9 mouse cellular contexts compared by ENCODE assay signal in the genomic region with DNA sequence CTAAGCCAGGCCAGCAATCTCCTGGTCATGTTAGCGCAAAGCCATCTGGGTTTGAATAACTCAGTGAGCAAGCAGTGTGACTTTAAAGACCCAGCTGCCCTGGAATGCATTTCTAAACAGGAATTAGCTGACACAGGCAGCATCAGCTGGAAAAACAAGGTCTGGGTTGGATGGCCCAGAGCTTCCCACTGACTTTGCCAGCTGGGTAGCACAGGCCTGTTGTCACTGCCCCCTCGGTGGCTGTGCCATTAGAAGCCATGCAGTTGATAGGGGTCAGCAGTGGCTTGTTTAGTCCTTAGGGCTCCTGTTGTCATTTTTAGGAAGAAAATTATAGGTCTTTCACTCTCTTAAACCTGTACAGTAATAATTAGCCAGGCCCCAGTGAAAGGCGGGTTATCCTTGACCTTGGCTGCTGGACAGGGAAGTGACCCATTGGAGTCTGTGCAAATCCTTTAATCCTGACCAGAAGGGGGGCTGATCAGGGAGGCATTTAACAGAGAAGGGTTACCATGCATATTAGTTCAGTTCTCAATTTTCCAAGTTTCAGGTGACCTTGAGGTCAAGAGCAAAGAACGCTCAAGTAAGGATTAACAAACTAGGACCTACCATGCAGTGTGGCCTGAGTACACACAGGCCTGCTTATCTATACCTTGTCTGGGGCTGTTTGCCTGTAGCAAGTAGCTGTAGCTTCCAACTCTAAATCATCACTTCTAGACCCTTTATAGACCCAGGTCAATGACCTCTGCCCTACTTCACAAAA. TPM values are rescaled to one million over a fixed set of nuclear protein-coding genes. Genes with fewer than 3 reads are reported as not detected.
A peak's percentile ranks its signal among the peaks of the same experiment; 100 is the strongest.
DNase-seq lines count a peak whose midpoint lies in the region; ATAC-seq lines count a peak whose summit lies in the region.
"Had no signal": no experiment of that assay in that cellular context is flagged by ENCODE, and none has a peak within 500 bp of the region (broad histone marks: within the 10 kb centered on the region; RNA-seq: fewer than 3 reads in every experiment).

No protein-coding gene starts in this region.

- H3K27ac ChIP-seq in midbrain, embryonic 10.5 days (replicated peaks) = no peak overlapping the region
- H3K27ac ChIP-seq in midbrain, embryonic 13.5 days = no peak overlapping the region
- H3K27ac ChIP-seq in stomach, embryonic 16.5 days (ENCODE audit: low read length) = peak overlapping the region; percentile 20; the same call in 1 of the 2 replicates

- ATAC-seq in midbrain, embryonic 13.5 days = no peak; the same call in 1 of the 2 replicates
- peak; percentile 23; the same call in 1 of the 2 replicates for ATAC-seq in stomach, embryonic 16.5 days (ENCODE audit: insufficient read depth, low FRiP score)

- H3K9ac ChIP-seq in midbrain, embryonic 13.5 days (replicated peaks) = no peak overlapping the region
- H3K9ac ChIP-seq in stomach, embryonic 16.5 days (ENCODE audit: low read length) = no peak overlapping the region
- H3K9ac ChIP-seq: heart, embryonic 12.5 days had no signal

- no peak overlapping the region for H3K4me3 ChIP-seq in midbrain, embryonic 10.5 days
- H3K4me3 ChIP-seq in midbrain, embryonic 13.5 days (replicated peaks) = no peak overlapping the region
- no peak overlapping the region for H3K4me3 ChIP-seq in stomach, embryonic 16.5 days (replicated peaks; ENCODE audit: low read length)
- H3K4me3 ChIP-seq: heart, embryonic 12.5 days had no signal

- no peaks in the 10 kb centered on the region for H3K9me3 ChIP-seq in midbrain, embryonic 10.5 days (replicated peaks)
- no peaks in the 10 kb centered on the region for H3K9me3 ChIP-seq in midbrain, embryonic 13.5 days
- no peaks in the 10 kb centered on the region for H3K9me3 ChIP-seq in stomach, embryonic 16.5 days (replicated peaks; ENCODE audit: control insufficient read depth, low read length)
- H3K9me3 ChIP-seq: heart, embryonic 12.5 days had no signal

- 0 out of 2 replicates have a peak, but pooled peaks cover 8% of the 10 kb centered on the region for H3K27me3 ChIP-seq in midbrain, embryonic 10.5 days (ENCODE audit: low read depth, poor library complexity, severe bottlenecking)
- H3K27me3 ChIP-seq in midbrain, embryonic 13.5 days = no peaks in the 10 kb centered on the region
- H3K27me3 ChIP-seq in stomach, embryonic 16.5 days (ENCODE audit: control insufficient read depth, insufficient read depth, low read length) = no peaks in the 10 kb centered on the region
- H3K27me3 ChIP-seq: heart, embryonic 12.5 days had no signal

- WGBS in midbrain, embryonic 10.5 days = 59% methylated on average over 4 of the region's 4 CpGs
- WGBS in midbrain, embryonic 13.5 days = 53% methylated on average over 4 of the region's 4 CpGs
- 69% methylated on average over 4 of the region's 4 CpGs for WGBS in stomach, embryonic 16.5 days

- H3K36me3 ChIP-seq in midbrain, embryonic 10.5 days = no peaks in the 10 kb centered on the region
- H3K36me3 ChIP-seq in midbrain, embryonic 13.5 days = no peaks in the 10 kb centered on the region
- H3K36me3 ChIP-seq in stomach, embryonic 16.5 days (ENCODE audit: control insufficient read depth, insufficient read depth, low read length) = no peaks in the 10 kb centered on the region
- H3K36me3 ChIP-seq: heart, embryonic 12.5 days had no signal

- no peak overlapping the region for H3K4me2 ChIP-seq in midbrain, embryonic 13.5 days (replicated peaks)
- no peak overlapping the region for H3K4me2 ChIP-seq in stomach, embryonic 16.5 days (ENCODE audit: low read depth, low read length)
- H3K4me2 ChIP-seq: heart, embryonic 12.5 days had no signal

- peak; percentile 28 for DNase-seq in midbrain, embryonic 10.5 days (ENCODE audit: low spot score)
- DNase-seq in gastrocnemius, adult 18-20 months (ENCODE audit: low spot score) = peak; percentile 63
- DNase-seq in kidney, postnatal 36 days = peak; percentile 79 to 93
- DNase-seq in right cerebral cortex, postnatal 10 days (ENCODE audit: low spot score in 2 of 2) = no peak
- no peak for DNase-seq in layer of hippocampus, adult 9-10 months (ENCODE audit: low spot score)
- DNase-seq: left cerebral cortex, postnatal 4 days had no signal

- H3K4me1 ChIP-seq in midbrain, embryonic 10.5 days = peaks cover 39% of the 10 kb centered on the region
- peaks cover 21% of the 10 kb centered on the region for H3K4me1 ChIP-seq in midbrain, embryonic 13.5 days (replicated peaks)
- H3K4me1 ChIP-seq in stomach, embryonic 16.5 days (ENCODE audit: control insufficient read depth, insufficient read depth, low read length) = peaks cover 11% of the 10 kb centered on the region; the same call in 1 of the 2 replicates

RNA-seq across cellular contexts. Expression of a gene that starts 43.8 kb away (rescaled TPM):
- 3.5 and 5.6 TPM in 2 replicates for polyA plus RNA-seq in midbrain, embryonic 10.5 days (2016; fragmentation: Nextera tagmentation; extraction: Ambion mirVana)
- polyA plus RNA-seq in midbrain, embryonic 13.5 days (2015; fragmentation: Nextera tagmentation; extraction: Ambion mirVana) = 14.2 and 15.9 TPM in 2 replicates
- 100 to 1,000 TPM in 1 of 2 experiments, 10 to 100 TPM in 1; 98.3 to 115 TPM for total RNA-seq in gastrocnemius, adult 18-20 months (2021)
- 5.3 and 5.8 TPM in 2 replicates for polyA plus RNA-seq in stomach, embryonic 16.5 days (2015; fragmentation: Nextera tagmentation; extraction: Ambion mirVana)

Comparison
In these comparisons a context has a peak if more than half of its experiments do, and no peak if none do; other contexts are left out.
1. DNase-seq: peak in midbrain, embryonic 10.5 days (single experiment), gastrocnemius, adult 18-20 months (single experiment) and kidney, postnatal 36 days (2 of 2); none in right cerebral cortex, postnatal 10 days (0 of 2) and layer of hippocampus, adult 9-10 months (single experiment).